Mouse (Mus musculus): ENCODE data around the gene Tmem50b.
"Not testable (repeated sequence)": the region's sequence is repeated elsewhere in the genome, so short reads cannot be mapped to it uniquely, and the experiment has no call there.

Gene Tmem50b

DNA sequence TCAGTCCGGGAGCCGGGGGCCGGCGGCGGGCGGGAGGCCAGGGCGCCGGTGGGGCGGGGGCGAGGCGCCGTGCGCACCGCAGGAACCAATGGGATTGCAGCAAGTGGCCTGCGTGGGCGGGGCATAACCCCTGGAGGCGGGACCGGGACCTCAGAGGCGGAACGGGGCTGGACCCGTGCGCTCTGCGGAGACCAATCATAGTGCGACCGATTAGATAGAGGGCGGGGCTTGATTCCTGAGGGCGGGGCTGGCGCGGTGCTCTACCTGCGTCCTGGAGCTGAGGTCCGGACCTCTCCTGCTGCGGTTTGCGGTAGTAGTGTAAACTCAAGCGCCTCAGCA, at the start of gene Tmem50b:
TSS of gene Tmem50b (minus strand) at position 129 of the 339 bp plus-strand sequence.
- peak; percentile 96 to 98 for DNase-seq (ENCODE audit: low spot score in 2 of 2)

DNA sequence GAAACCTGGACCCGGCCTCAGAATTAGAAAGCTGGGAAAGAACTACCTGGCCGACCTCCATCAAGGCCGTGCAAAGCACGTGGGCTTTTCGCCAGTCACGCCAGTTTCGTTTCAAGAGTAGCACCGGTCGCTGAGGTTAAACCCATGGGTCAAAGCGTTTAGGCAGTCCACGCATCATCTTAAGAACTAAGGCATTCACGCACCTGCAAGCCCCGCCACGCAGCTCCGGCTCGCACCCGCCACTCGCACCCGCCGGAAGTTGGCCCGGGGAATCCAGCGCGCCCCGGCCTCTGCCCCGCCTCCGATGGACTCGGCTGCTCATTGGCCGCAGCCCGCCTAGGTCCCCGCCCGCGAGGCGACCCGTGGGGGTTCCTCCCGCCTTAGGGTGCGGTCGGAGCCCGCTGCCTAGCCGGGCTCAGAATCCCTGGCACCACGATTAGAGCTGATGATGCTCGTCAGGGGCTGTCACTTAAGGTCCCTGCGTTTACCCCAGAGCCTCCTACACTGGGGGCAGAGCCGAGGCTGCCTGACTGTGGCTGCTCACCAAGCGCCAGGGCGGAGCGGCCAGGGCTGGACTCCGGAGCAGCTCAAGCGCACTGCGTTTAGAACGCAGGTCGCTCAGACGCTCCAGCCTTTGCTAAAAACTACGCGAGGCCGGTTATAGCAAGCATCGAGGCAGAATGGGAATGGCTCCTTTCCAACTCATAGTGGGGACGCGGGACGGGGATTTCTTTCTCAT, 49.2 kb upstream of the Tmem50b start, which contains the start of gene Gart:
TSS of gene Gart (minus strand) at position 272 of the 739 bp plus-strand sequence.
- peak; percentile 80 to 89 for DNase-seq (ENCODE audit: low spot score in 2 of 2)

DNA sequence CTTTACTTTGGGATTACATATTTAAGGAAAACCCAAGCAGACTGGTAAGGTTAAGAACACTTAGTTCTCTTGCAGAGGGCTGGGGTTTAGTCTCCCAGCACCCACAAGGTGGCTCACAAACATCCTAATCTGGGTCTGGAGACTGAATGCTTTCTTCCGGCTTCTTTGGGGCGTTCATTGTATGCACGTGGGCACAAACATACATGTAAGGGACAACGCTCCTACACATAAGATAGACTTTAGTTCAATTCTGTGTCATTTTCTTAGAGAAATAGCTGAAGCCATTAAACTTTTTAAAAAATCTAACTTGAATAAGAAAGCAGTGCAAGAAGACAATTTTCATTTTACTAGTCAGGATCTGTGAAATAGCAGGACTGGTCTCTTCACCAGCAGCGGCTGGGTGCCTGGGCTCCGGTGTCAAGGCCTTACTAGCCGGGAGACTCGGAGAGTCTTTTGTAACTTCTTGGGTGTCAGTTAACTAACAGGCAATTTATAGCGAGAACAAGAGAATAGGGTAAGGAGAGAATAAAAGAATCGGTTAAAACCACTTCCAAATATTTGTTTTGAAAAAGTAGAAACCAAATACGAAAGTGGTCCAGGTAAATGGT, 48.5 kb upstream of the Tmem50b start:
- DNase-seq (ENCODE audit: low spot score in 2 of 2): no peak

DNA sequence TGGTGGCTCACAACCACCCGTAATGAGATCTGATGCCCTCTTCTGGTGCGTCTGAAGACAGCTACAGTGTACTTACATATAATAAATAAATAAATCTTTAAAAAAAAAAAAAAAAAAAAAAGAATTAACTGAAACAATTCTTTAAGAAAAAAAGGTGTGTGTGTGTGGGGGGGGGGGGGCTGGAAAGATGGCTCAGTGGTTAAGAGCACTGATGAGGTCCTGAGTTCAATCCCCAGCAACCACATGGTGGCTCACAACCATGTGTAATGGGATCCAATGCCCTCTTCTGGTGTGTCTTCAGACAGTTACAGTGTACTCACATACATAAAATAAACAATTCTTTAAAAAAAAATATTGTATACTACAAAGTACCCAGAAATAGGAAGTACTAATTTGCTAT, 47.8 kb upstream of the Tmem50b start:
- DNase-seq (ENCODE audit: low spot score in 2 of 2): not testable (repeated sequence)

- DNase-seq (ENCODE audit: low spot score in 2 of 2): no peak
Measured at GRCm38 (mm10) chr16:91644901-91645300, 47.3 kb upstream of the Tmem50b start.

GRCm38 (mm10) chr16:91640171-91640570, 42.6 kb upstream of the Tmem50b start:
- DNase-seq (ENCODE audit: low spot score in 2 of 2): no peak

DNA sequence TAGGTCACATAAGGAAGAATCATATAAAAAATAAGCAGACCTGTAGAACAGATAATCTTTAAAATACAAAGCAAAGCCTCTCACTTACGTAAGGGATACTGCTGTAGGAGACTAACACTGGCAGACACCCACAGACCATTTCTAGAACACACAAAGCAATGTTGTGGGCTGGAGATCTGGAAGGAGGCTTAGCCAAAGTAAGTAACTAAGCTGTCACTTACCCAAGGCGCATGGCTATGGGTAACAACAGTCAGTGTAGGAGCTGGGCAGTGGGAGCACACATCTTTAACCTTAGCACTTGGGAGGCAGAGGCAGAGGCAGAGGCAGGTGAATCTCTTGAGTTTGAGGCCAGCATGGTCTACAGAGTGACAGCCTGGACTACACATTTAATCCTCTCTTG, 42.0 kb upstream of the Tmem50b start:
- no peak for DNase-seq (ENCODE audit: low spot score in 2 of 2)

DNA sequence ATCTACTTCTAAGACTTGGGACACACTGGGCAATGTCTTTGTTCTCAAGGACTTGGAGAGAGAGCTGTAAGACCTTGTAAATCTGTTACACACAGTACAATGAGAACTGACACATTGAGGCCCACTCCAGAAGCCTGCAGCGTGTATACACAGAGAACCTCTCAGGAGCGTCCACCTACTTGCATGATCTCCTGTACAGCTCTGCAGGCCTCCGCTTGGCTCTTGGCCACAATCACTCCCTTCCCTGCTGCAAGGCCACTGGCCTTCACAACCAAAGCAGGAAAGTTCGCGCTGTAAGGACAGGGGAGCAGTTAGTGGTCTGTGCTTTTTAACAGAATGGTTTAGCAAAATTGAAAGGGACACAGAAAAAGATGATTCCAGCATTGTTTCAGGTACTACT, 41.6 kb upstream of the Tmem50b start:
- no peak for DNase-seq (ENCODE audit: low spot score in 2 of 2)

GRCm38 (mm10) chr16:91633641-91634040, 36.0 kb upstream of the Tmem50b start:
- DNase-seq (ENCODE audit: low spot score in 2 of 2): no peak

GRCm38 (mm10) chr16:91632940-91633339, 35.3 kb upstream of the Tmem50b start:
- DNase-seq (ENCODE audit: low spot score in 2 of 2): no peak

DNA sequence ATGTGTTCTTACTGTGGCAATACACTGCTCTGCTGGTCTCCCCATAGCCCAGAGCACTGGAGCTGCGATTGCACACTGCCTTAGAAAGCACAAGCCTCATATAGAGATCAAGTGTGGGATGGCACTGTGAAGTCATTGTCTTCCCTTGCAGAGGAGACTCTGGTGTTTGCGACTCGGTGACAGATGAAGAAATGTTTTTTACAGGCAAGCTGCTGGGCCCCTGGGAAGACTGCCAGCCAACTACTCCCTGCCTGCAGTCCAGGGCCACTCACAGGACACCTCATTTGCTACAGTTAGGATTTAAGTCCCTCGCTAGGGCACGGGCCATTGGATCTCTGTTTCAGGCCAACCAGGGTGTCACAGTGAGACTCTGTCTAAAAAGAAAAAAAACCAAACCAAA, 34.8 kb upstream of the Tmem50b start:
- DNase-seq (ENCODE audit: low spot score in 2 of 2): no peak

DNA sequence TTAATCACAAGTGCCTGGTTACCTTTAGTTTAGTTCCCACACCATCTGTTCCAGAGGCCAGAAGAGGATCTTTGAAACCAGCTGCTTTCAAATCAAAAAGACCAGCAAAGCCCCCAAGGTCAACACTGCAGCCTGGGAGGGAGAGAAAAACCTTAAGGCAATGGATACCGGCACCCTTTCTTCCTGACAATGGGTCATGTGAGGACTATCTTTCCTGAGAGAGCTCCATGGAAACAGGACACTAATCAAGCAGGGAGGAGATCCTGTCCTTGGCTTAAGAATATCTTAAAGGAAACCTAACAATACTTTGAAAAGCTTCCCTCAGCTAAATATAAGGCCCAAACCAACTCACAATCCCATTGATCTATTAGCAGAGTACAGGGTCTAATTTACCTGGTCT, 33.0 kb upstream of the Tmem50b start:
- DNase-seq (ENCODE audit: low spot score in 2 of 2): no peak

DNA sequence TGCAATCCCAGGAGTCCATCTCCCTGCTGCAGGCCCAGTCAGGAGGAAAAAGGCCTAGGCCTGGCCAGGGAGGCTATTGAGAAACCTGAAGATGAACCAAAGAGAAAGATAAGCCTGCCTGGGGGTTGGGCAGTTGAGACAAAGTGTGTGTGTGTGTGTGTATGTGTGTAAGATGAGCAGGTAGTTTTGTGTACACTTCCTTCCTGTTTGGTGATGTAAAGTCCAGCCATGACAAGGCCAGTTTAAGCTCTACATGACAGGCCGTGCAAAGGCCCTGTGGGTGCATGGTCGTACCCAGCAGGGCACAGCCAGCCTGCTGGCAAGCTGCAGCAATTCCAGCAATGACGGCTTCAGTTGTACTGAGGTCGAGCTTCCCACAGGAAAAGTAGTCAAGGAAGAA, 32.1 kb upstream of the Tmem50b start:
- DNase-seq (ENCODE audit: low spot score in 2 of 2): no peak

DNA sequence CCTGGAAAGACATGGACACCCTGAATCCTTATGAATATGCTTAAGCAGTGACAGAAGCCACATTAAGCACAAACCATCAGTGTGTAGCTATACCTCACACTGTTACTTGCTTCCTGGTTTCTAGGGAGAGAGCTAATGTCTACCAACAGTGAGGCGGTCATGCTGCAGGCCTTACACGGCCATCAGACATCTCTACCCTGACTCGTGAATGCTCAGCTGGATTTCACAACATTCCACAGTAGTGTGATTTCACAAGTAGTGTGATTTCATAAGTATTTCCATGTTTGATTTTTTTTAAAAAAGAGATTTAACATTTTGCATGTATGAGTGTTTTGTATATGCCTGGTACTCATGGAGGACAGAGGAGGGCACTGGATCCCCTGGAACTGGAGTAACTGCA, 31.1 kb upstream of the Tmem50b start:
- DNase-seq (ENCODE audit: low spot score in 2 of 2): no peak

DNA sequence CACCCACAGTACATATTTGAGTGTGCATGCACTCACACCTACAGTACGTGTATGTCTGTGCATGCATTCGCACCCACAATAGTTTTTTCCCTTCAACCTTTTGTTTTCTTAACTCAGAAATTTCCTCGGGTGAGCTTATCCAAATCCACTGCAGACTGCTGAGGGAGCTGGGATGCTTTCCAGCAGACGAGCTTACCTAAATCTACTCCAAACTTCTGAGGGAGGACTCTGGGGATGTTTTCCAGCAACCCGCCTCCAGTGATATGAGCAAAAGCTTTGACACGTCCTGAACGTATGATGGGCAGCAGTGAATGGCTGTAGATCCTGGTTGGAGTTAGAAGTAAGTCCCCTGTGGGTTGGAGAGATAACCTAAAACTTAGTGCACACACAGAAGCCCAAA, 30.2 kb upstream of the Tmem50b start:
- no peak for DNase-seq (ENCODE audit: low spot score in 2 of 2)

DNA sequence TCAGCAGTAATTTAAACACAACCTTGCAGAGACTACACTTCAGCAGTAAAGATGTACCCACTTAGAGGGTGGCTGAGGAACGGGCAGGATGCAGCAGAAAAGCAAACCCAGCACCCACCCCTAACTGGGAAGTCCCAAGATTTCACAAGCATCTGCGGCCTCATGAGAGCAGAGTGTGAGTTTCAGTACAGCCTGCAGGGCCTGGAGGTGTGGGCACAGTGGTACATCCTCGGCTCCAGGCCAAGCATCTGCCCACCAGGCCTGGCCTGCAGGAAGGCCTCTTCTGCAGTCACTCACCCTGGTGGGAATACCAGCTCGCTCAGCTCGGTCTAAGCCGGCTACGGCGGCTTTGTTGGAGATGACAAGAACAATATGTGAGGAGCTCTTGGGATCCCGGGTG, 25.5 kb upstream of the Tmem50b start:
- DNase-seq (ENCODE audit: low spot score in 2 of 2): no peak

DNA sequence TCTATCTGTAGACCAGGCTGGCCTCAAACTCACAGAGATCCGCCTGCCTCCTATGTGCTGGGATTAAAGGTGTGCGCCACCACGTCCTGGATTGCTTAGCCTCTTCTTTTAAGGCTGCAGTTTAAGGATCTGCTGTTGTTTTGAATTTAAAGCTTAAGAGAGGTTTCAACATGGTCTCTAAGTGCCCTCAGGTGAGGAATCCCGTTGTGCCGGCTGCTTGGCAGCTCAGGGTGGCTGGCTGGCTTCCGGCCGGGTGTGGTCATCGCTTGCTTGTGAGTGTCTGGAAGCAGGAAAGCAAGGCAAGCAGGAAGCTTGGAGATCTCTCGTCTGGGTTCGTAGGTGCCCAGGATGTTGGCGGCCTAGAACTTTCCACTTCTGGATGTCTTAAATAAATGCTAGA, 23.4 kb upstream of the Tmem50b start:
- DNase-seq (ENCODE audit: low spot score in 2 of 2): no peak

GRCm38 (mm10) chr16:91620185-91620584, 22.6 kb upstream of the Tmem50b start:
- no peak for DNase-seq (ENCODE audit: low spot score in 2 of 2)

DNA sequence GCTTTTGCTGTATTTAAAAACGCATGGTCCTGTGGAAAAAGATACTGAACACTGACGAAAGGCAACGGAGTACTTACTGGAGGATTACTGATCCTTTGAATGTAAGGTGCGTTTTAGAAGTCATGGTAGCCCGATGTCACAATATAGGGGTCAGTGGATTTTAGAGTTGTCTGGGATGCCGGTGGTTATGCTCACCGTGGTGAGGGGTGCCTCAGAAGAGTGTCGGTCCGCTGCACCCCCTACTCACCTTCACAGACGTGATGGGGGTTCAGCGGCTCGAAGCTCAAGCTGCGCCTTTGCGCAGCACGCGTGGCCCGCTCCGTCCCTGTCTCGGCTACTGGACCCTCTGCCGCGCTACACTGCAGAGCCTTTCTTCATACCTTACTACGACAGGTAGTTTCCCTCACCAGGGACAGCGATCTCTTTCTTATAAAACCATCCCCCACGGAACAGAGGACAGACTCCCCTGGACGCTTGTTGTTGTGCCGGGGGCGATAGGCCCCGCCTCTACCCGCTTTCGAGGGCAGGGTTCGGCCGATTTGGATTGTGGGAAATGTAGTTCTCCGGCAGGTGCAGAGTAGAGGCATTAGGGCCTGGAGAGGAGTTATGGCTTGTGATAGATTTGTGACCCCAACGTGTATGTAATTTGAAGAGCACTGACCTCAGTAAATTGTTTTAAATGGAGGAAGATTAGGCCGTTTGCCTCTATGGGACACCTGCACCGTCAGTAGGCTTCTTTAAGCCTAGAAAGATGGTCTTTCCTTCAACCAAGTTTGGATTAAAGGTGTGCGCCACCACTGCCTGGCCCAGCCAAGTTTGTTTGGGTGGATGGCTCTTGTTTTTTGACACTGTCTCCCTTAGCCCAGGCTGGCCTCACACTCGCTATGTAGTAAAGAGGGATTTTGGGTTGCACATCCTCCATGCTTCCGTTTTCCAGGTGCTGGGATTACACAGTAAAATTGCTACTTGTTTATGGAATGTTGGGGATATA, 21.2 kb upstream of the Tmem50b start, which contains the start of gene Dnajc28:
TSS of gene Dnajc28 (minus strand) at position 516 of the 991 bp plus-strand sequence.
- peak; percentile 60 to 74 for DNase-seq (ENCODE audit: low spot score in 2 of 2)

- DNase-seq (ENCODE audit: low spot score in 2 of 2): no peak
Measured at GRCm38 (mm10) chr16:91614552-91614951, 17.0 kb upstream of the Tmem50b start.

DNA sequence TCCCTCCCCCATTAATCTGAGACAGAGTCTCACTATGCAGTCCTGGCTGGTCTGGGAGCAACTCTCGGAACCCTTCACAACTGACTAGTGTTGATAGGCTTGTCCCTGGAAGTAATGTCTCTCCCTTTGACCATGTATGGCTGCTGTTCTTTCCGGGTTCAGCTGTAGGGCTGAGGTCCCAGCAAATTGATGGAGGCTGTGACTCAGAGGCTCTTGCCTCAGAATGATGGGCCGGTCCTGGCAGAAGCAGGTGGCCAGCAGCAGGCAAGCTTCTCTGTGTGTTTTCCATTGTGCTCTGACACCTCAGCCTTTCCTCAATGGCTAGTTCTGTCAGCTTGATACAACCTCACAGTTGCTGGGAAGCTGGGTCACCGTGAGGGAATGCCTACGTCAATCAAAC, 14.9 kb upstream of the Tmem50b start:
- no peak for DNase-seq (ENCODE audit: low spot score in 2 of 2)

GRCm38 (mm10) chr16:91611248-91611647, 13.6 kb upstream of the Tmem50b start:
- no peak for DNase-seq (ENCODE audit: low spot score in 2 of 2)

All from frontal cortex, postnatal 25 days (tissue).